ENCODE assay signal across 12 mouse cellular contexts in the genomic region with DNA sequence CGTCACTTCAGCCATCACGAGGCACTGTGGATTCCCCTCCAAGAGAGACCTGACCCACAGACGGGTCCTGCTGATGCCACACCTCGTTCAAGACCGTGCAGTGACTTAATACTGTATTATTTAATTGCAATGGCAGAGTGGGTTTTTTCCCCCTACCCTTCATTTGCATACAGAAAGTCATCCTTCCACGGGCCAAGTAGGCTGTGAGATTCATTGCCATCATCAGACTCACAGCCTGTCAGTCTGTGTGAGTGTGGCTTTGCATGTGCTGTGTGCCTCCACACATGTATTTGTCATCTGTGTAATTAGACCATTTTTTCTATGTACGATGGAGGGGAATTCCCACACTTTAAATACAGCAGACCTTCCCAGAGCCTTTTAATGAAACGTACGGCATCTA. TPM values are rescaled to one million over a fixed set of nuclear protein-coding genes. Genes with fewer than 3 reads are reported as not detected.
DNase-seq lines count a peak whose midpoint lies in the region; ATAC-seq and TF ChIP-seq lines count a peak whose summit lies in the region.
"Had no signal": no experiment of that assay in that cellular context is flagged by ENCODE, and none has a peak within 500 bp of the region (broad histone marks: within the 10 kb centered on the region; RNA-seq: fewer than 3 reads in every experiment).

No protein-coding gene starts in this region.

- no peaks in the 10 kb centered on the region for H3K27me3 ChIP-seq in forebrain, embryonic 15.5 days
- H3K27me3 ChIP-seq in forebrain, embryonic 10.5 days (ENCODE audit: poor library complexity, severe bottlenecking), result no peaks in the 10 kb centered on the region
- H3K27me3 ChIP-seq: Patski had no signal

- no peaks in the 10 kb centered on the region for H3K36me3 ChIP-seq in forebrain, embryonic 15.5 days
- no peaks in the 10 kb centered on the region for H3K36me3 ChIP-seq in forebrain, embryonic 10.5 days (replicated peaks)
- H3K36me3 ChIP-seq: liver, embryonic 15.5 days had no signal

- no peak for TF ChIP-seq CTCF in olfactory bulb, adult 2 months (IDR thresholded peaks at IDR 0.05; ENCODE audit: insufficient read depth, low read depth, low read length)

- H3K4me3 ChIP-seq in forebrain, embryonic 15.5 days, result peak overlapping the region; percentile 32
- H3K4me3 ChIP-seq in forebrain, embryonic 10.5 days, result no peak overlapping the region
- peak overlapping the region; percentile 19; the same call in 1 of the 2 replicates for H3K4me3 ChIP-seq in olfactory bulb, adult 2 months (ENCODE audit: insufficient read depth, low read depth, low read length)

- H3K4me2 ChIP-seq in forebrain, embryonic 15.5 days (replicated peaks), result peak overlapping the region; percentile 43

- H3K4me1 ChIP-seq in forebrain, embryonic 15.5 days, result peaks cover 17% of the 10 kb centered on the region
- H3K4me1 ChIP-seq in forebrain, embryonic 10.5 days, result peaks cover 14% of the 10 kb centered on the region
- peaks cover 7% of the 10 kb centered on the region for H3K4me1 ChIP-seq in olfactory bulb, adult 2 months (ENCODE audit: control insufficient read depth, insufficient read depth, low read length)

- WGBS in forebrain, embryonic 15.5 days, result 71% methylated on average over 9 of the region's 9 CpGs
- 90% methylated on average over 9 of the region's 9 CpGs for WGBS in forebrain, embryonic 10.5 days
- WGBS in olfactory bulb, adult 2 months, result 60% methylated on average over 9 of the region's 9 CpGs

- H3K27ac ChIP-seq in forebrain, embryonic 15.5 days (replicated peaks), result peak overlapping the region; percentile 78
- H3K27ac ChIP-seq in forebrain, embryonic 10.5 days, result no peak overlapping the region
- no peak overlapping the region for H3K27ac ChIP-seq in olfactory bulb, adult 2 months (ENCODE audit: insufficient read depth, low read depth, low read length)
- H3K27ac ChIP-seq: liver, embryonic 15.5 days had no signal

- no peak for DNase-seq in forebrain, embryonic 10.5 days (ENCODE audit: extremely low spot score, low spot score)
- DNase-seq in retina, postnatal 1 day, result peak; percentile 15
- DNase-seq in retina, embryonic 14.5 days (ENCODE audit: low spot score), result no peak
- DNase-seq in thymus, postnatal 36 days, result no peak
- no peak for DNase-seq in frontal cortex, postnatal 10 days (ENCODE audit: low spot score in 2 of 2)
- DNase-seq: cerebellum, adult 11 months; kidney, postnatal 10 days had no signal

- no peak for TF ChIP-seq POLR2A in olfactory bulb, adult 2 months (IDR thresholded peaks at IDR 0.05; ENCODE audit: insufficient read depth, low read depth, low read length)

- ATAC-seq in forebrain, embryonic 15.5 days (replicated peaks), result no peak
- ATAC-seq in inflammation-experienced regulatory T-cells, adult 6 months, result peak; percentile 37
- ATAC-seq: Patski had no signal

- no peak overlapping the region for H3K9ac ChIP-seq in forebrain, embryonic 15.5 days (replicated peaks)
- H3K9ac ChIP-seq: liver, embryonic 15.5 days had no signal

- H3K9me3 ChIP-seq in forebrain, embryonic 15.5 days, result no peaks in the 10 kb centered on the region
- H3K9me3 ChIP-seq in forebrain, embryonic 10.5 days, result no peaks in the 10 kb centered on the region
- H3K9me3 ChIP-seq: liver, embryonic 15.5 days had no signal

RNA-seq across cellular contexts. Expression of a gene that starts 1.1 kb away (rescaled TPM):
- polyA plus RNA-seq in forebrain, embryonic 15.5 days (2015; fragmentation: Nextera tagmentation; extraction: Ambion mirVana), result 2.6 TPM in 2 replicates
- 0.55 and 0.60 TPM in 2 replicates for polyA plus RNA-seq in forebrain, embryonic 10.5 days (2016; fragmentation: Nextera tagmentation; extraction: Ambion mirVana)
- polyA plus RNA-seq in inflammation-experienced regulatory T-cells, adult 6 months (2017; shearing (Covaris generic)), result 10 to 100 TPM in 1 of 3 experiments, 1 to 10 TPM in 2; 2.7 to 11.6 (median 8.5) TPM
- not detected in 2 replicates for polyA plus RNA-seq in olfactory bulb, adult 2 months (2012; ENCODE audit: insufficient read depth, insufficient read length, low replicate concordance, missing spikeins)
